Mouse (Mus musculus) embryonic facial prominence, embryonic 11.5 days (tissue): ENCODE measurements around the gene Cpt1b. TPM values are rescaled to one million over a fixed set of nuclear protein-coding genes. Genes with fewer than 3 reads are reported as not detected.

ENCODE experiments used
- ATAC-seq: fragments of 200-750 bp; cut with Nextera tagmentation; replicated peaks from 2 replicates; pipeline ENCODE4 v1.8.0; 2017; ENCODE audit warnings: low read depth; ENCODE audit not compliant: insufficient number of reproducible peaks, low FRiP score, low TSS enrichment
- DNase-seq: peaks from one replicate; pipeline ENCODE4 v3.0.0-alpha.2; 2015; ENCODE audit warnings: low spot score
- H3K27ac ChIP-seq: fragments of 300-500 bp; sonication (generic); replicated peaks from 2 replicates; pipeline ENCODE4 v1.5.1; 2014; ENCODE audit warnings: mild to moderate bottlenecking, low read depth, low read length, control low read depth
- H3K27me3 ChIP-seq: fragments of 300-500 bp; sonication (generic); 2 replicates; pipeline ENCODE4 v1.6.1; 2014; ENCODE audit warnings: mild to moderate bottlenecking, low read length, moderate library complexity, mixed read lengths; ENCODE audit not compliant: control insufficient read depth, insufficient read depth
- H3K36me3 ChIP-seq: fragments of 300-500 bp; sonication (generic); replicated peaks from 2 replicates; pipeline ENCODE4 v1.6.1; 2014; ENCODE audit warnings: low read depth, mild to moderate bottlenecking, low read length, moderate library complexity, mixed read lengths; ENCODE audit not compliant: control insufficient read depth, insufficient read depth
- H3K4me1 ChIP-seq: fragments of 300-500 bp; sonication (generic); 2 replicates; pipeline ENCODE4 v1.6.1; 2014; ENCODE audit warnings: low read length, mixed read lengths; ENCODE audit not compliant: control insufficient read depth, insufficient read depth
- H3K4me2 ChIP-seq: fragments of 300-500 bp; sonication (generic); 2 replicates; pipeline ENCODE4 v1.6.1; 2014; ENCODE audit warnings: low read depth, mild to moderate bottlenecking, control low read depth, low read length, moderate library complexity
- H3K4me3 ChIP-seq: fragments of 300-500 bp; sonication (generic); 2 replicates; pipeline ENCODE4 v1.5.1; 2014; ENCODE audit warnings: low read depth, low read length, control low read depth
- H3K9ac ChIP-seq: fragments of 300-500 bp; sonication (generic); replicated peaks from 2 replicates; pipeline ENCODE4 v1.6.1; 2014; ENCODE audit warnings: mild to moderate bottlenecking, control low read depth, low read length
- H3K9me3 ChIP-seq: fragments of 300-500 bp; sonication (generic); replicated peaks from 2 replicates; pipeline ENCODE4 v1.6.1; 2016; ENCODE audit warnings: mild to moderate bottlenecking, low read length, inconsistent platforms, mixed read lengths; ENCODE audit not compliant: control insufficient read depth
- WGBS: fragments of 180-500 bp; shearing (Covaris S2); extraction: QIAGEN DNeasy Blood & Tissue Kit; methylation state at CpG from one replicate; pipeline ENCODE4 v1.1.7; 2014; 5-methylcytosine and 5-hydroxymethylcytosine counted together
- polyA plus RNA-seq: library from polyadenylated mRNA; unstranded; fragments of >200 nt; fragmentation: Nextera tagmentation; extraction: Ambion mirVana; gene quantifications from 2 replicates; pipeline ENCODE4 v1.2.1, GENCODE M21; 2014

Cpt1b gene
- 0.22 and 0.69 TPM in 2 replicates for polyA plus RNA-seq

DNA sequence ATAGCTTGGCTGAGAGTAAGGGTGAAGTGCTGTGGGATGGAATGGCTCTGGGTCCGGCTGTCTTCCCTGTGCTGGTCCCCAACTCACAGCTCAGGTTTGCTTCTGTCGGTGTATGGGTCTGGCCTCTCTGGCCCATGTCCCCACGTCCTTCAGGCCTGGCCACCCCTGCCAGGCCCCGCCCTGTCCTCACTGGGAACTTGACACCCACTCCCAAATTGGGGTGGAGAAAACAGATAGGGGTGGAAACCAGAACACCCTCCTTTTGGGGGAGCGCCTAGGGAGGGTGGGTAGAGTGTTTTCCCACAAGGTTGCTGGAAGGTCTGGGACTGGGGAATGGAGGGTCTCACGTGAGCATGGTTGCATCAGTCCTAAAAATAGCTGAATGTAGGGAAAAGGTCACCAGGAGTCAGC is at the start of gene Cpt1b:
Gene Cpt1b (minus strand): TSS at position 153 of the 411 bp plus-strand sequence.
- WGBS, result 19% methylated on average over 6 of the region's 6 CpGs

DNA sequence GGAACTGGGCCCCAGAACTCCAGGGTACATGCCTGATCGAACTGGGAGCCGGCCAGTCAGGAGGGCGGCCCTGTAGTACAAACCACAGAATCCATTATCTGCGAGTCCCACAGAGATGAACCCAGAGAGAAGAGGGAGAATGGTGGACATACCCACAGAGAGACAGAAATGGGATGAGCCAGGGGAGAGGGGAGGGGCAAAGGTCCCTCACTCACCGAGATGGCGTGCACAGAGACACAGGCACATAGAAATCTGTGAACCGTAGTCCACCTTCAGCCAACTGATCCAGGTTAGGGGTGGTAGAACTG is 49.6 kb upstream of the Cpt1b start:
- ATAC-seq (no peak), DNase-seq (no peak)
- WGBS, result 80% methylated on average over 7 of the region's 7 CpGs
- H3K36me3 ChIP-seq, result no peaks in the 10 kb centered on the region
- no peak overlapping the region for H3K27ac ChIP-seq
- H3K4me3 ChIP-seq, result no peak overlapping the region; the same call in 1 of the 2 replicates
- no peaks in the 10 kb centered on the region for H3K27me3 ChIP-seq
- no peaks in the 10 kb centered on the region for H3K4me1 ChIP-seq
- no peak overlapping the region; the same call in 1 of the 2 replicates for H3K4me2 ChIP-seq
- H3K9me3 ChIP-seq, result no peaks in the 10 kb centered on the region
- no peak overlapping the region for H3K9ac ChIP-seq

More for the DNA sequence above, at the start of gene Cpt1b:
- H3K27ac ChIP-seq, result no peak within 1 kb of the TSS
- ATAC-seq (no peak), DNase-seq (no peak)
- no peak within 1 kb of the TSS for H3K9ac ChIP-seq
- 0 out of 2 replicates have a peak, but pooled peaks cover 3% of the 10 kb centered on the region for H3K36me3 ChIP-seq
- peak within 1 kb of the TSS; percentile 16 for H3K4me2 ChIP-seq
- no peaks in the 10 kb centered on the region for H3K4me1 ChIP-seq
- no peaks in the 10 kb centered on the region for H3K9me3 ChIP-seq
- H3K27me3 ChIP-seq, result no peaks in the 10 kb centered on the region
- no peak within 1 kb of the TSS for H3K4me3 ChIP-seq

DNA sequence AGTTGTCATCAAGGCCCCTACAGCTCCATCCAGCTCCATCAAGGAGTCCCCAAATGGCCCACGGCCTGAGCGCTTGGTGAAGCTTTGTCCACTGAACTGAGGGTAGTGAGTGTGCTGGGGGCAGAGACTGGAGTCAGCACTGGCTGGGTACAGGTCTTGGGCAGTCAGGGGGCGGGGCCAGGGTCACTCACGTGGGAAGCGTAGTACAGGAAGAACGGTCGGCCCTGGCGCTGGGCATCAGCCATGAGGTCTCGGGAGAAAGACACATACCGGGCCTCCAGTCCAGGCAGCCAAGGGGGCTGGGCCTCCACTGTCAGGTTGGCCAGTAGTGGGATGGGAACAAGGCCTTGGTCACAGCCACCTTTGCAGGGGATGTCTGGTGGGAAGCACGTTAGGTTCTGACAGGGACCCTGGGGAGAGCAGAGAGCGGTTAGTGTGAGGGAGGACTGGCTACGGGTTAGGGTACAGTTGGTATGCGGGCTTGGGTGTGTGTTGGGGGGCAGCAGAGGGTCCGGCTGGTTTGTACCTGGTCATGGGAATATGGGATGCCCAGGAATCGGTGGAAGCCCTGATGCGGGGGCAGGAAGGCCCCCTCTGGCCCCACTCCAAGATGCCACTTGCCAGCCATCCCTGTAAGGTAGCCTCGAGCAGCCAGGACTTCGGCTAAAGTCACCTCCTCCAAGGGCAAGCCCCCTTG is 49.1 kb upstream of the Cpt1b start:
- Histone ChIP-seq H3K27ac (no peak overlapping the region), H3K9me3 (no peaks in the 10 kb centered on the region), H3K9ac (no peak overlapping the region), H3K36me3 (no peaks in the 10 kb centered on the region), H3K4me3 (no peak overlapping the region), H3K4me2 (no peak overlapping the region), H3K4me1 (no peaks in the 10 kb centered on the region), H3K27me3 (no peaks in the 10 kb centered on the region)
- ATAC-seq (no peak), DNase-seq (no peak)
- WGBS, result 90% methylated on average over 19 of the region's 19 CpGs

DNA sequence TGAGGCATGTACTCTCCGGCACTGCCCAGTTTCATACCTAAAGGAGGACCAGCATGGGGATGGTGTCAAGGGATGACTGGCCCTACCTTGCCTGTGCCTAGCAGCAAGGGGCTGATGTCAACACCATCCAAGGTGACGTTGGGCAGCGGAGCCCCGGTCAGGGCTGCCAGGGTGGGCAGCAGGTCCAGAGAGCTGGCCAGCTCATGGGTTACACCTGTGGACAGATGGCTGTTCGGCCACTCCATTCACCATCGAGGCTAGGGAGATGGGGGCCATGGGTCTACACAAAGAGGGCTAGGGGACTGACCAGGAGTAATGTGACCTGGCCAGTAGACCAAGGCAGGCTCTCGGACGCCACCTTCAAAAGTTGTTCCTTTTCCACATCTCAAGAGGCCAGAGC is 48.3 kb upstream of the Cpt1b start:
- Histone ChIP-seq H3K9me3 (no peaks in the 10 kb centered on the region), H3K4me1 (no peaks in the 10 kb centered on the region), H3K4me3 (no peak overlapping the region), H3K27me3 (no peaks in the 10 kb centered on the region), H3K9ac (no peak overlapping the region), H3K36me3 (no peaks in the 10 kb centered on the region), H3K4me2 (no peak overlapping the region), H3K27ac (no peak overlapping the region)
- ATAC-seq (no peak), DNase-seq (no peak)
- 92% methylated on average over 8 of the region's 8 CpGs for WGBS

DNA sequence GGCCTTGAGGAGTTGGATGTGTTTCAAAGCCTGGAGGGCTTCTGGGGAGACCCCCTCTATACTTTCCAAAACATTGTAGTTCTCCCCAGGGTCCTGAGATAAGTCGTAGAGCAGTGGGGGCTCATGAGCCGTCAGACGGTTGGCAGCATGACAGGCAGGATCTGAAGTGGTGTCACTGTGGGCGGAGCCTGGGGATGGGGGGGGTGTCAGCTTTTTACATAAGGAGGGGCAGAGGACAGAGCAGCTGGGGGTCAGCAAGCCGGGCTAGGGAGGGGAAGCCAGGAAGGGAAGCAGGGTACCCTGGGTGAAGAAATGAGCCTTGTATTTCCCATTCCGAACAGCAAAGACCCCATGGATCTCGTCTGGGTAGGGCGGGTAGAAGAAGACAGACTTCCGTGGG is 47.7 kb upstream of the Cpt1b start:
- H3K27ac ChIP-seq, result no peak overlapping the region
- no peaks in the 10 kb centered on the region for H3K4me1 ChIP-seq
- no peak for ATAC-seq
- no peaks in the 10 kb centered on the region for H3K27me3 ChIP-seq
- 81% methylated on average over 9 of the region's 9 CpGs for WGBS
- H3K4me3 ChIP-seq, result no peak overlapping the region
- no peaks in the 10 kb centered on the region for H3K9me3 ChIP-seq
- no peak for DNase-seq
- H3K9ac ChIP-seq, result no peak overlapping the region
- H3K4me2 ChIP-seq, result no peak overlapping the region
- H3K36me3 ChIP-seq, result no peaks in the 10 kb centered on the region

DNA sequence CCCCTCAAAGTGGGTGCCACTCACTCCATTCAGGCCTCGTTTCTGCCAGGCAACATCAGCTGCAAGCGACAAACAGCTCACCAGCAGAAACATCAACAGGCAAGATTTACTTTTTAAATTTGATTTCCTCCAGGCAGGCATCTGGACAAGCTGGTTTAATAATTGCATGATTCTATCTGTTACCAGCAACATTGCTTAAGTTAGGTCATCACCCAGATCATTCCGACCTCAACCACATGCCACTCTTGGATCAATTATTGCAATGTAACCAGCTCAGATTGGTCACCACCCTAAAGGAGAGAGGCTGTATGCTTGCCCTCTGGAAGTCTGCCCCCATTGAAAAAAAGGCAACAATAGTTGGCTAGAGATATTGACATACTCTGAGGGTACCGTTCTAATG is 45.8 kb upstream of the Cpt1b start:
- Histone ChIP-seq H3K4me3 (no peak overlapping the region), H3K9ac (no peak overlapping the region), H3K4me1 (no peaks in the 10 kb centered on the region), H3K9me3 (no peaks in the 10 kb centered on the region), H3K4me2 (no peak overlapping the region), H3K27ac (no peak overlapping the region), H3K36me3 (no peaks in the 10 kb centered on the region), H3K27me3 (no peaks in the 10 kb centered on the region)
- WGBS, result 93% methylated on average over 4 of the region's 4 CpGs
- no peak for DNase-seq
- ATAC-seq, result no peak

DNA sequence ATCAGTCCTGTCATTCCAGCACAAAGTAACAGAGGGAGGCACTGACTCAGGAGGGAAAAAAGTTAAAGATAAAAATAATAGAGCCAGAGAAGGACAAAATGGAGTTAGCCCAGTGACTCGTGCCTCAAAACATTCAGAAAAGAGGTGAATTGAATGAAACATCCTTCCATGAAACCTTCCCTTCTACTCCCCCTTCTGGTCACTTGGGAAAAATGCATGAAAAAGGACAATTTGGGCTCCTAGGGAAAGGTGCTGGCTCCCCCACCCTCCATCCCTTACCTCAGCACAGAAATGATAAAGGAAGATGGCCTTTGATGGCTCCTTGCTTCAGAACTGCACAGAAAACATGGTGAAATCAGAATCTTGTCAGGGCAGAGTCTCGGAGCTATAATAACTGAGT is 42.9 kb upstream of the Cpt1b start:
- H3K27ac ChIP-seq, result no peak overlapping the region
- no peaks in the 10 kb centered on the region for H3K9me3 ChIP-seq
- H3K4me3 ChIP-seq, result no peak overlapping the region
- 34% methylated on average over 2 of the region's 2 CpGs for WGBS
- ATAC-seq (no peak), DNase-seq (peak; percentile 68)
- no peaks in the 10 kb centered on the region for H3K27me3 ChIP-seq
- no peak overlapping the region for H3K9ac ChIP-seq
- no peaks in the 10 kb centered on the region for H3K36me3 ChIP-seq
- no peaks in the 10 kb centered on the region for H3K4me1 ChIP-seq
- H3K4me2 ChIP-seq, result no peak overlapping the region

DNA sequence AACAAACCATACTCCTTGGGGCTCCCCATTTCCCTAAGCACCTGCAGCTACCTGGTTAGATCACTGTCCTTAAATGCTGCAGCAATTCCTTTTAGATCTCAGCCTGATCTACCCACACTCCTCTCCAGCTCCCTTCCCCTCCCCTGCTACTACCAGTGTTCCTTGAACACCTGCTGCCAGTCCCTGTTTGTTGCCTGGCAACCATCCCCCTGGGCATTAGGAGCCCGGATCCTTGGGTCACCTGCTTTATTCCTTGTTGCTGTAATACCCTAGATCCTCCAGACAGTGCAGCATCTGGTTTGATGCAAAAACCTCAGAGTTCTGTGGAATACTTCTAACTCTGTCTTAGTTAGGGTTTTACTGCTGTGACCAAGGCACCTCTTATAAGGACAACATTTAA is 39.4 kb upstream of the Cpt1b start:
- Histone ChIP-seq H3K9me3 (no peaks in the 10 kb centered on the region), H3K27me3 (no peaks in the 10 kb centered on the region), H3K9ac (no peak overlapping the region), H3K27ac (no peak overlapping the region), H3K4me2 (no peak overlapping the region), H3K4me3 (no peak overlapping the region), H3K36me3 (no peaks in the 10 kb centered on the region), H3K4me1 (no peaks in the 10 kb centered on the region)
- peak; percentile 22 for DNase-seq
- WGBS, result 18% methylated on average over 1 of the region's 1 CpGs
- peak; percentile 42; the same call in 1 of the 2 replicates for ATAC-seq
